Mouse (Mus musculus): ENCODE measurements around the gene Thoc7.
A peak's percentile ranks its signal among the peaks of the same experiment; 100 is the strongest.

Thoc7 gene

GRCm38 (mm10) chr14:13933290-13934051 lies 28.2 kb downstream of the Thoc7 start:
- no peak for DNase-seq

DNA sequence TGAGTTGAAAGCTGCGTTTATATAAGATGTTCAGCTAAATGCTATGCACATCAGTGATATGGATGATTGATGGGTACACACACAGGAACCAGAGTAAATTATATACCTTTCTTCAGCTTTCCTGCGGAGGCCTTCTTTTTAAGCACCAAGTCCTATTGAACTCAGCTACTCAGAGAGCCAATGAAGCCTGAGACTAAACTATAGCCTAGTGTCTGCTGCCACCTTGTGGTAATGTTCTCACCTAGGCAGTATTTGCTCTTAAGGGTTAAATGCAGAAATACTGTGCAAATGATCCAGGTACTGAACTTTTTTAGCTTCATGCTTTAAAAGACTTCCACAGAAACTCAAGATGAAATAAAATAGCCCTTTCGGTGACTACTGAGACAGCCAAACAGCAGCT lies 44.0 kb downstream of the Thoc7 start:
- DNase-seq: peak; percentile 42 to 67

- DNase-seq: no peak
Observed at GRCm38 (mm10) chr14:13917208-13917607, 44.4 kb downstream of the Thoc7 start.

- no peak for DNase-seq
Observed at GRCm38 (mm10) chr14:13915207-13915606, 46.4 kb downstream of the Thoc7 start.

- no peak for DNase-seq
Observed at GRCm38 (mm10) chr14:13914387-13915082, 47.1 kb downstream of the Thoc7 start, which contains the start of gene Gm281. Gene Gm281, minus strand, starts transcription at chr14:13914478.

GRCm38 (mm10) chr14:13910148-13910547 lies 51.5 kb downstream of the Thoc7 start:
- DNase-seq: no peak

GRCm38 (mm10) chr14:13907145-13907544 lies 54.5 kb downstream of the Thoc7 start:
- DNase-seq: no peak

DNA sequence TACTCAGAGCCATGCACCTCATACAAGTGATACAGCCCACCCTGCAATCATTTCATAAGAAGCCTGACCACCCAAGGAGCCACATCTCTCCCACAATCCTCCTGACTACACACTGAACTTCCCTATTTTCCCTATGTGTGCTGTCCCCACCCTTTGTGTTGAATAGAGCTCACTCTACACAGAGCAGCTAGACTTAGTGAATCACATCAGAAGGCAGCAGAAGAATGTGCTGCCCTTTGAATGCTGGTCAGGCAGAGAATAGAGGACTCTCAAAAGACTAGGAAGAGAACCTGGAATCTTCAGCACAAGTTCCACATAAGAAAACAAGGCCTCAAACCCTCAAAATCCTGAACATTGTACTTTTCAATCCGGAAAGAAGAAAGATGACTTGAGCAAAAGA lies 55.2 kb downstream of the Thoc7 start:
- DNase-seq: no peak

DNA sequence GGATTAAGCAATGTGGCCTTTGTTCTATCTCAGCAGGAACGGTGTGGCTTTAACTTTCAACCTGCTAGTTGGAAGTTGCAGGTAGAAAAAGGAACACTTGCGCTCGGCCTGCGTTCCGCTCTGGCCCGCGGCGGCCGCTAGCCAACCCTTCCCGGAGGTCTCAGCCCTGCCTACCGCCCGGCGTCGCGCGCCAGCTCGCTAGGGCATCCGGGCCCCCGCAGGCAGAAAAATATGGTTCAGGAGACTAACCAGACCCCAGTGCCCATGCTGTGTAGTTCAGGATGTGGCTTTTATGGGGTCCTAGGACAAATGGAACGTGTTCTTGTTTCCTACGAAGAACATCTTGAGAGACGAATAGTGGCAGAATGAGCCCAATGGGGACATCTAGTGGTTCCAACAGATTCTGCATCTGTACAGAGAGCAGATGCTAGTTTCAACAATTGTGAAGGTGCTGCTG lies 60.0 kb downstream of the Thoc7 start:
- peak; percentile 45 to 49 for DNase-seq

All from kidney, postnatal 25 days (tissue).